Mouse (Mus musculus): Measurements from ENCODE around the gene Mrps18c.
A peak's percentile ranks its signal among the peaks of the same experiment; 100 is the strongest.

Gene Mrps18c

GRCm38 (mm10) chr5:100798165-100798860, at the start of gene Mrps18c, which contains the start of gene Helq:
Gene Mrps18c (plus strand): TSS chr5:100798627.
Gene Helq (minus strand): TSS chr5:100798598.
- DNase-seq (ENCODE audit: low read depth) = peak; percentile 94

GRCm38 (mm10) chr5:100750617-100751255, 47.7 kb upstream of the Mrps18c start:
- no peak for DNase-seq (ENCODE audit: low read depth)

GRCm38 (mm10) chr5:100751655-100752054, 46.8 kb upstream of the Mrps18c start:
- DNase-seq (ENCODE audit: low read depth) = no peak

GRCm38 (mm10) chr5:100753407-100753806, 45.0 kb upstream of the Mrps18c start:
- DNase-seq (ENCODE audit: low read depth) = no peak

GRCm38 (mm10) chr5:100758121-100758520, 40.3 kb upstream of the Mrps18c start:
- no peak for DNase-seq (ENCODE audit: low read depth)

- DNase-seq (ENCODE audit: low read depth) = no peak
Measured at GRCm38 (mm10) chr5:100760049-100760663, 38.3 kb upstream of the Mrps18c start.

DNA sequence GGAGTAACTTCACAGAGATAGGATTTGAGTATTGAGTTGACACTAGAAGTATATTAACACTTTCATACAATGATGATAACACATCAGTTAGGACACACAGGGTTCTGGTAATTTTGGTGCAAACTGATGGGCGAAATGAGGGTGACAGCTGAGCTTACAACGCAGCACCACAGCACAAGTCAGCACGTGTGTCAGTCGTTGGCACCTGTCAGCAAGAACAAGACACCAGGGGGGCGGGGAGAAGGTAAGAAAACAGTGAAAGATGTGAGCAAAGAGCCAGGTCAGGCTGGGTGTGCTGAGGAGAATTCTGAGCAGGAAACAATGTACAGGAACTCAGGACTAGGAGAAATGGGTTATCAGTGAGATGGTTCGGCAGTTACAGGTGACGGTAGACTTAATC, 36.7 kb upstream of the Mrps18c start:
- no peak for DNase-seq (ENCODE audit: low read depth)

GRCm38 (mm10) chr5:100766026-100766425, 32.4 kb upstream of the Mrps18c start:
- no peak for DNase-seq (ENCODE audit: low read depth)

- DNase-seq (ENCODE audit: low read depth) = no peak
Measured at GRCm38 (mm10) chr5:100771575-100771974, 26.9 kb upstream of the Mrps18c start.

DNA sequence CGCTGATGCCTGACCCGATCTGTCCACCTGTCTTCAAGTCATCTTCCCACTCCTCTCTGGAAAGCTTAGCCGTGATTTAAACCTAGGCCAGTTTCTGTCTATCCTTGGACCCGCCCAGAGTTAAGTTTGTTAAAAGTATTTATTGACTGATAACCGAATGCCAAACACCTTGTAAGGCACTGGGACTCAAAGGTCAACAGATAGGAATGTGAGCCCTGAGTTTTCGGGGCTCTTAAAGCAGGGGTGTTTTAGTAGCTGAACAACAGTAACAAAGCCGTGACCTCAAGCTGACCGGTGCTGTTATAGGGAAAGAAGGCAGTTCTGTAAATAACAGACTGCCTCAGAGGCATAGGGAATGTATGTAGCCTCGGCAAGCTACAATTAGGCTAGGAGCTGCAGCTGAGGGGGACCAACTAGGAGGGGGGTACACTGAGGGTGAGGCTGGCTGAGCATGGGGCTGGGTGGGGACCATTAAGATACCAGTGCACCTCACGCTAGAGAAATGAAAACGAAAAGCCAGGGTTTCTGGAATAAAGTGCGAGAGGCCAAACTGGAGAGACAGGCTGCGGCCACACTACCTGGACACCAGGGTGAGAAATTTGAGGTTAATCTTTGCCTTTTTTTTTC, 22.5 kb upstream of the Mrps18c start:
- no peak for DNase-seq (ENCODE audit: low read depth)

DNA sequence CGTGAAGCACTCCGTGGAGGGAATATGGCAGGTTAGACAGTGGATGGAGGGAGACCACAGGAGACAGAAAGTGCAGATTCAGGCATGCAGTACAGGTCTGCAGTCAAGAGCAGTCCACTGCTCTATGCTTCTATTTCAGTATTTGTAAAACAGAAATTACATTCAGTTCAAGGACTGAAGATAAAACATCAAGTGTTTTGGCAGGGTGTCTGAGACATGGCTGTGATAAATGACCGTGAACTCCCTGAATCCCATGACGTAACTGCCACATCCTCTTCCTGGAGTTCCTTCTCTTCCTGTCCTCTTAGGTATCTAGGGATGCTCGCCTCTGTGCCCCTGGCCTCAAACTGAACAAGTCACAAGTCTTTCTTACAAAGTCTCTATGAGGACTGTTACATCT, 21.5 kb upstream of the Mrps18c start:
- no peak for DNase-seq (ENCODE audit: low read depth)

DNA sequence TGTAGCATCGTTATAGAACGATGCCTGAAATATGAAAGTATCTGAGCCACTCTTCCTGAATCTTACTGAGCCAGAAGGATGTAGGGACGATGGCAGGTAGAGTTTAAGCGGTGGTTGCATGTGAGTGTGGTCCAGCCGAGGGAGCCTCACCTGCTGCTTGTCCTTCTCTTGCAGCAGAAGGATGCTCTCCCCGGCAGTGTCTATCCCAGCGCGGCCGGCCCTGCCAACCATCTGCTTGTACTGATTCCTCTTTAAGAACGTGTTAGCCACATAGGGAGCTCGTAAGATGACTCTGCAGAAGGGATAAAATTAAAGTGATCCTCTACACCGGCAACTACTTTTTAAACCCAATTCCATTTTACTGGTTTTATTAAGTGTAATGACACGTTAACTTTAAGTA, 19.4 kb upstream of the Mrps18c start:
- DNase-seq (ENCODE audit: low read depth) = no peak

- DNase-seq (ENCODE audit: low read depth) = no peak
Measured at GRCm38 (mm10) chr5:100787527-100787926, 10.9 kb upstream of the Mrps18c start.

- DNase-seq (ENCODE audit: low read depth) = no peak
Measured at GRCm38 (mm10) chr5:100792261-100792660, 6.2 kb upstream of the Mrps18c start.

DNA sequence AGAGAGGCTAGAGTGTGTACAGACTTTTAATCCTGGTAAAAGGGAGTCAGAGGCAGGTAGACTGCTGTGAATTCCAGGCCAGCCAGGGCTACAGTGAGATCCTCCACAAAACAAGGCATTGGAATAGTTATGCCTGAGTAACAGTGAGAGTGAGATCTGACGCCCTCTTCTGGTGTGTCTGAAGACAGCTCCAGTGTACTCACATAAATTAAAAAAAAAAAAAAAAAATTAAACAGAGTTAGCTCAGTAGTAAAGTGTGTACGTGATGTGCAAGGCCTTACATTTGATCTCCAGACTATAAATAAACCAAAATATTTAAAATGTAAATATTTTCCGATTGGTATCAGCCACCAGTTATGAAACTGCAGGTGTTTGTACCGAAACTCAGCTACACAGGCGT, 4.3 kb upstream of the Mrps18c start:
- no peak for DNase-seq (ENCODE audit: low read depth)

DNA sequence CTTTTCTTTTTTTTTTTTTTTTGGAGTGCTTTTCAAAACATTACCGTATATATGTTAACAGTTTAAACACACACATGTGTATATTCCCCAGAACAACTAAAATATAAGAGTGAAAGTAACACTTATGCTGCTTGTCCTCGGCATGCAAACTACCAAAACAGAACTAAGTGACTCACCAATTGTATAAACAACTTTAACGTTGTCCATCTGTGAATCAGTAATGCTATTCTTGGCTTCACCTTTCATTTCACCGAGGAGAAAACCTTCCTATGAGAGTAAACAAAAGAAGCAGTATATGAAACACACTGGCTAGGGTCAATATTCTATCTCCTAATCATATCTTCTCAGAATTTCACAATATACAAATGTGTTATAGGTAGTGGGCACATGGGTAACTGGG, 19.9 kb downstream of the Mrps18c start:
- no peak for DNase-seq (ENCODE audit: low read depth)

DNA sequence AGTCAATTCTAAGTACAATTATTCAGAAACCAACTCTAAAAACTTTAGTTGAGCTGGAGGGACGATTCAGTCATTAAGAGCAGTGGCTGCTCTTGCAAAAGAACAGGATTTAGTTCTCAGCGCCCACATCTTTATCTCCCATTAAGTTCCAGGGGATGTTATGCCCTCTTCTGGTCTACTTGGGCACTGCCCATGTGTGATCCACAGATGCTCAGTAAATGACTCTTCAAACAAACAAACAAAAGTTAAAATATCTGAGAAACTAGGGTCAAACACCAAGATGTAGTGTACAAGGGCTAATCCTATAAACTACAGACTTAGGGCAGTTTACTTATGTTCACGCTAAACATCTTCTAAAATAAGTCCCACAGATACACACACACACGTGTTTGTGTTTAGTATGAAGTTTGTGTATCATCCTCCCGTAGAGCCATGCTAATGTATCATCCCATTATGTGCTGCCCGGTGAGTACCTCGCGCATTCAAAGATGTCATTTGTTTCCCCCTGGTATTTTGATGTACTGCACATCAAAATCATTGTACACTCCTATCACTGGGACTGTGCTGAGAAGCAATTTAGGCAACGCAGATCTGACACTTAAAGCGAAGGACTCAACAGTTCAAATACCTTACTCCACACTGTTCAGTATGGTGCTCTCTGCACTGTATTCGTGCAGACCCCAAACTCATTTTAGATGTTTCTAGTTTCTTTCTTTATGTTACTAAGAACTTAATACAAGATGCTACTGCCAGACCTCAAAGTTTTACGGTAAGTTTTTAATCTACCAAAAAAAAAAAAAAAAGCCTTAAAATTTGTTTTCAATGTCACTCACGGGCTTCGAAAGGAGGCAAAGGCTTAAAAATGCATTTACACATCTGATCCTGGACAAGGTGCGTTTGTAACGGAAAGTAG, 21.4 kb downstream of the Mrps18c start:
- DNase-seq (ENCODE audit: low read depth) = peak; percentile 48

GRCm38 (mm10) chr5:100820483-100821184, 22.2 kb downstream of the Mrps18c start, which contains the start of gene Abraxas1:
Gene Abraxas1 (minus strand): TSS chr5:100820965.
- DNase-seq (ENCODE audit: low read depth) = peak; percentile 81

DNA sequence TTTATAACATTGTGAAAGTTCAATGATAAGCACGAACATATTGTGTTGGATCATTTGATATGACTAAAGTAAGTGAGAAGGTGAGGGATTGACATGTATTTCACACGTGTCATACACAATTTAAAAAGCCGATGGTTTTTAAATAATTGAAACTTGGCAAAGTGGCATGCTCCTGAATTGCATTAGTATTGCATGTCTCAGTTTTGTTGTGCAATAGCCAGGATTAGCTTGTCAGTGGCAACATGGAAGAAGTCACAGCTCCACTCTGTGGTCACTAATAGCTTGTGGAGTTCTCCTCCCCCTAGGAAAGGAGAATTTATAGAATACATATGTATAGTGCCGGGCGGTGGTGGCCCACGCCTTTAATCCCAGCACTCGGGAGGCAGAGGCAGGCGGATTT, 22.9 kb downstream of the Mrps18c start:
- no peak for DNase-seq (ENCODE audit: low read depth)

- DNase-seq (ENCODE audit: low read depth) = no peak
Measured at GRCm38 (mm10) chr5:100822826-100823225, 24.4 kb downstream of the Mrps18c start.

- DNase-seq (ENCODE audit: low read depth) = no peak
Measured at GRCm38 (mm10) chr5:100825975-100826374, 27.5 kb downstream of the Mrps18c start.

Measured in c-Kit-positive CD71-positive TER-119-negative erythroid progenitor cells, embryonic 14.5 days (primary cell).